Comparison of ENCODE assay signal across 9 mouse cellular contexts in genomic region chr4:137278144-137279040, GRCm38 (mm10). TPM values are rescaled to one million over a fixed set of nuclear protein-coding genes. Genes with fewer than 3 reads are reported as not detected.
A peak's percentile ranks its signal among the peaks of the same experiment; 100 is the strongest.
DNase-seq lines count a peak whose midpoint lies in the region; ATAC-seq and TF ChIP-seq lines count a peak whose summit lies in the region.
"Had no signal": no experiment of that assay in that cellular context is flagged by ENCODE, and none has a peak within 500 bp of the region (broad histone marks: within the 10 kb centered on the region; RNA-seq: fewer than 3 reads in every experiment).

No protein-coding gene starts in this region.

- ATAC-seq in forebrain, embryonic 11.5 days (replicated peaks; ENCODE audit: low FRiP score): no peak
- ATAC-seq in limb, embryonic 14.5 days (ENCODE audit: low FRiP score, low read depth): no peak
- ATAC-seq in neural tube, embryonic 12.5 days (ENCODE audit: low FRiP score, low read depth): peak; percentile 62

- no peaks in the 10 kb centered on the region for H3K9me3 ChIP-seq in forebrain, embryonic 11.5 days (ENCODE audit: control insufficient read depth, low read length)
- no peaks in the 10 kb centered on the region for H3K9me3 ChIP-seq in limb, embryonic 14.5 days (ENCODE audit: control insufficient read depth, low read length)
- no peaks in the 10 kb centered on the region for H3K9me3 ChIP-seq in neural tube, embryonic 12.5 days
- H3K9me3 ChIP-seq: megakaryocyte, embryonic 14.5 days had no signal

- peak overlapping the region; percentile 89 for H3K4me2 ChIP-seq in forebrain, embryonic 11.5 days (ENCODE audit: low read depth, low read length, severe bottlenecking)
- H3K4me2 ChIP-seq in limb, embryonic 14.5 days (replicated peaks; ENCODE audit: low read depth, low read length, severe bottlenecking): peak overlapping the region; percentile 82
- H3K4me2 ChIP-seq in neural tube, embryonic 12.5 days (replicated peaks): peak overlapping the region; percentile 91

- H3K9ac ChIP-seq in liver, adult 2 months (ENCODE audit: low read depth, low read length): peak overlapping the region; percentile 37; the same call in 1 of the 2 replicates
- H3K9ac ChIP-seq in forebrain, embryonic 11.5 days (ENCODE audit: low read length): peak overlapping the region; percentile 41; the same call in 1 of the 2 replicates
- H3K9ac ChIP-seq in limb, embryonic 14.5 days (ENCODE audit: low read depth, low read length, severe bottlenecking): peak overlapping the region; percentile 60; the same call in 1 of the 2 replicates
- H3K9ac ChIP-seq in neural tube, embryonic 12.5 days: peak overlapping the region; percentile 89

- H3K4me3 ChIP-seq in liver, adult 2 months (ENCODE audit: insufficient read depth, low read depth, low read length): peak overlapping the region; percentile 46; the same call in 1 of the 2 replicates
- peak overlapping the region; percentile 45 for H3K4me3 ChIP-seq in forebrain, embryonic 11.5 days (ENCODE audit: low read depth, low read length)
- peak overlapping the region; percentile 55 for H3K4me3 ChIP-seq in limb, embryonic 14.5 days (replicated peaks; ENCODE audit: low read length)
- H3K4me3 ChIP-seq in neural tube, embryonic 12.5 days: peak overlapping the region; percentile 76
- H3K4me3 ChIP-seq: megakaryocyte, embryonic 14.5 days had no signal

- TF ChIP-seq CTCF in liver, adult 2 months (IDR thresholded peaks at IDR 0.05; ENCODE audit: low read depth, low read length): no peak

- peaks cover 14% of the 10 kb centered on the region for H3K27me3 ChIP-seq in liver, adult 2 months (ENCODE audit: control insufficient read depth, insufficient read depth, low read length)
- peaks cover 58% of the 10 kb centered on the region for H3K27me3 ChIP-seq in forebrain, embryonic 11.5 days (ENCODE audit: control insufficient read depth, insufficient read depth, low read length)
- H3K27me3 ChIP-seq in limb, embryonic 14.5 days (ENCODE audit: control insufficient read depth, insufficient read depth, low read length): peaks cover 55% of the 10 kb centered on the region
- H3K27me3 ChIP-seq in neural tube, embryonic 12.5 days (replicated peaks): peaks cover 37% of the 10 kb centered on the region

- H3K27ac ChIP-seq in liver, adult 2 months (replicated peaks; ENCODE audit: insufficient read depth, low read depth, low read length): no peak overlapping the region
- H3K27ac ChIP-seq in forebrain, embryonic 11.5 days (ENCODE audit: low read depth, low read length): no peak overlapping the region
- no peak overlapping the region for H3K27ac ChIP-seq in limb, embryonic 14.5 days (replicated peaks; ENCODE audit: low read depth, low read length)
- peak overlapping the region; percentile 68; the same call in 1 of the 2 replicates for H3K27ac ChIP-seq in neural tube, embryonic 12.5 days

- no peaks in the 10 kb centered on the region for H3K36me3 ChIP-seq in liver, adult 2 months (ENCODE audit: control insufficient read depth, insufficient read depth, low read length)
- no peaks in the 10 kb centered on the region for H3K36me3 ChIP-seq in forebrain, embryonic 11.5 days (ENCODE audit: control insufficient read depth, insufficient read depth, low read length)
- H3K36me3 ChIP-seq in limb, embryonic 14.5 days (ENCODE audit: control insufficient read depth, insufficient read depth, low read length): no peaks in the 10 kb centered on the region
- H3K36me3 ChIP-seq in neural tube, embryonic 12.5 days: no peaks in the 10 kb centered on the region

- no peaks in the 10 kb centered on the region for H3K79me2 ChIP-seq in liver, adult 2 months (ENCODE audit: control insufficient read depth, insufficient read depth, low read length)

- H3K4me1 ChIP-seq in liver, adult 2 months (ENCODE audit: control insufficient read depth, insufficient read depth, low read length): no peaks in the 10 kb centered on the region
- peaks cover 22% of the 10 kb centered on the region; the same call in 1 of the 2 replicates for H3K4me1 ChIP-seq in forebrain, embryonic 11.5 days (replicated peaks; ENCODE audit: control insufficient read depth, insufficient read depth, low read length)
- H3K4me1 ChIP-seq in limb, embryonic 14.5 days (ENCODE audit: control insufficient read depth, insufficient read depth, low read length): peaks cover 30% of the 10 kb centered on the region
- H3K4me1 ChIP-seq in neural tube, embryonic 12.5 days: peaks cover 72% of the 10 kb centered on the region
- H3K4me1 ChIP-seq: megakaryocyte, embryonic 14.5 days had no signal

- DNase-seq in liver, adult 2 months (ENCODE audit: extremely low read depth, low read depth, low spot score): no peak
- DNase-seq in liver: no peak
- no peak for DNase-seq in forebrain, embryonic 11.5 days (ENCODE audit: low spot score)
- no peak for DNase-seq in limb, embryonic 14.5 days (ENCODE audit: low spot score)
- DNase-seq in T-cell, adult 2 months (ENCODE audit: low spot score): no peak
- no peak for DNase-seq in layer of hippocampus, adult 11-12 months (ENCODE audit: low spot score)
- no peak for DNase-seq in gastrocnemius, postnatal 10 days

- WGBS in liver, adult 2 months: 14% methylated on average over 22 of the region's 22 CpGs
- WGBS in forebrain, embryonic 11.5 days: 1% methylated on average over 22 of the region's 22 CpGs
- WGBS in limb, embryonic 14.5 days: 4% methylated on average over 21 of the region's 22 CpGs
- WGBS in neural tube, embryonic 12.5 days: 2% methylated on average over 22 of the region's 22 CpGs

- no peak for TF ChIP-seq POLR2A in liver, adult 2 months (IDR thresholded peaks at IDR 0.05; ENCODE audit: extremely low read depth, insufficient read depth, low read length)
- TF ChIP-seq POLR2A in limb, embryonic 14.5 days (IDR thresholded peaks at IDR 0.05; ENCODE audit: borderline replicate concordance, extremely low read depth, insufficient read depth, insufficient read length): no peak

RNA-seq across cellular contexts. Expression of gene Wnt4, which starts 1.1 kb away (rescaled TPM):
- total RNA-seq in liver, adult 2 months (2014; rRNA removed): 0.40 and 0.46 TPM in 2 replicates
- 0.80 and 1.4 TPM in 2 replicates for polyA plus RNA-seq in liver, adult 2 months (2012; rRNA removed)
- 1.5 and 1.9 TPM in 2 replicates for polyA plus RNA-seq in forebrain, embryonic 11.5 days (2014; fragmentation: Nextera tagmentation; extraction: Ambion mirVana)
- polyA plus RNA-seq in limb, embryonic 14.5 days (2012; rRNA removed): 15.4 and 16.0 TPM in 2 replicates
- 16.0 and 23.0 TPM in 2 replicates for polyA plus RNA-seq in limb, embryonic 14.5 days (2014; fragmentation: Nextera tagmentation; extraction: Ambion mirVana)
- 16.1 and 17.4 TPM in 2 replicates for polyA plus RNA-seq in neural tube, embryonic 12.5 days (2016; fragmentation: Nextera tagmentation; extraction: Ambion mirVana)
- 10 to 100 TPM; 15.9 to 17.2 TPM for total RNA-seq in gastrocnemius, postnatal 10 days (2021)

Comparison
In these comparisons a context has a peak if more than half of its experiments do, and no peak if none do; other contexts are left out.
1. H3K9ac ChIP-seq: peak in every context shown above with its lines; median percentile 89 in neural tube, embryonic 12.5 days; 60 in limb, embryonic 14.5 days; 41 in forebrain, embryonic 11.5 days; 37 in liver, adult 2 months.